Mouse (Mus musculus): ENCODE data around the gene Rab32.
A peak's percentile ranks its signal among the peaks of the same experiment; 100 is the strongest.
"Not testable (repeated sequence)": the region's sequence is repeated elsewhere in the genome, so short reads cannot be mapped to it uniquely, and the experiment has no call there.

Rab32 gene

GRCm38 (mm10) chr10:10557570-10558336, at the start of gene Rab32:
Gene Rab32, minus strand, starts transcription at chr10:10558265.
- DNase-seq: peak; percentile 94

- DNase-seq: no peak
Measured at GRCm38 (mm10) chr10:10600771-10601170, 42.7 kb upstream of the Rab32 start.

- not testable (repeated sequence) for DNase-seq
Measured at GRCm38 (mm10) chr10:10597495-10597894, 39.4 kb upstream of the Rab32 start.

GRCm38 (mm10) chr10:10580811-10581210, 22.7 kb upstream of the Rab32 start:
- no peak for DNase-seq

GRCm38 (mm10) chr10:10579821-10580220, 21.8 kb upstream of the Rab32 start:
- no peak for DNase-seq

GRCm38 (mm10) chr10:10558337-10558711, 259 bp upstream of the Rab32 start:
- no peak for DNase-seq

- peak; percentile 60 for DNase-seq
Measured at GRCm38 (mm10) chr10:10557085-10557484, 980 bp downstream of the Rab32 start.

- DNase-seq: no peak
Measured at GRCm38 (mm10) chr10:10555676-10556075, 2.4 kb downstream of the Rab32 start.

GRCm38 (mm10) chr10:10555221-10555620, 2.8 kb downstream of the Rab32 start:
- DNase-seq: no peak

GRCm38 (mm10) chr10:10550134-10550533, 7.9 kb downstream of the Rab32 start:
- no peak for DNase-seq

- no peak for DNase-seq
Measured at GRCm38 (mm10) chr10:10546623-10547022, 11.4 kb downstream of the Rab32 start.

GRCm38 (mm10) chr10:10544955-10545354, 13.1 kb downstream of the Rab32 start:
- no peak for DNase-seq
